Mouse (Mus musculus) C2C12 (cell line): ENCODE measurements around the gene Pomgnt1. TPM values are rescaled to one million over a fixed set of nuclear protein-coding genes. Genes with fewer than 3 reads are reported as not detected.
A peak's percentile ranks its signal among the peaks of the same experiment; 100 is the strongest.

Experiments used
- H3K27me3 ChIP-seq: one replicate; pipeline ENCODE4 v1.6.1; 2011; ENCODE audit not compliant: control insufficient read depth, insufficient read depth, insufficient read length
- H3K36me3 ChIP-seq: one replicate; pipeline ENCODE4 v1.6.1; 2011; ENCODE audit not compliant: control insufficient read depth, insufficient read depth
- H3K4me3 ChIP-seq: one replicate; pipeline ENCODE4 v1.5.1; 2011; ENCODE audit warnings: mild to moderate bottlenecking, control low read depth; ENCODE audit not compliant: poor library complexity, insufficient read depth, severe bottlenecking
- H3K79me2 ChIP-seq: one replicate; pipeline ENCODE4 v1.6.1; 2011; ENCODE audit not compliant: control insufficient read depth, insufficient read depth
- H3K79me3 ChIP-seq: one replicate; pipeline ENCODE4 v1.6.1; 2011; ENCODE audit warnings: low read depth, control low read depth
- H3ac ChIP-seq: one replicate; pipeline ENCODE3; 2011; ENCODE audit warnings: low read depth; ENCODE audit not compliant: control insufficient read depth, insufficient read length
- CEBPB ChIP-seq: IDR thresholded peaks from one replicate; pipeline ENCODE4 v1.6.1; 2011; ENCODE audit warnings: low read depth, mild to moderate bottlenecking, control low read depth, moderate library complexity
- CTCF ChIP-seq: IDR thresholded peaks from one replicate; pipeline ENCODE4 v1.5.1; 2011; ENCODE audit not compliant: control insufficient read depth, insufficient read depth, insufficient read length
- FOSL1 ChIP-seq: IDR thresholded peaks from one replicate; pipeline ENCODE4 v1.8.0; 2011; ENCODE audit warnings: mild to moderate bottlenecking, low read length; ENCODE audit not compliant: poor library complexity, insufficient read depth, severe bottlenecking
- MAX ChIP-seq: IDR thresholded peaks from one replicate; pipeline ENCODE4 v1.6.1; 2011; ENCODE audit warnings: mild to moderate bottlenecking, control low read depth
- MYOD1 ChIP-seq: IDR thresholded peaks from one replicate; pipeline ENCODE4 v1.6.1; 2011; ENCODE audit warnings: low read depth; ENCODE audit not compliant: control insufficient read depth, insufficient read length
- MYOG ChIP-seq: IDR thresholded peaks from one replicate; pipeline ENCODE4 v1.6.1; 2011; ENCODE audit not compliant: control insufficient read depth, insufficient read length; ENCODE audit errors: extremely low read depth
- USF1 ChIP-seq: IDR thresholded peaks from one replicate; pipeline ENCODE4 v1.6.1; 2011; ENCODE audit warnings: low read depth, mild to moderate bottlenecking, control low read depth, moderate library complexity
- polyA plus RNA-seq: library from polyadenylated mRNA; unstranded; fragments of >200 nt; fragmentation: generic; extraction: Trizol; gene quantifications from one replicate; pipeline ENCODE4 v1.2.1, GENCODE M21; 2012; ENCODE audit warnings: missing spikeins

Gene Pomgnt1
- polyA plus RNA-seq, 1 experiment = 60.4 TPM

DNA sequence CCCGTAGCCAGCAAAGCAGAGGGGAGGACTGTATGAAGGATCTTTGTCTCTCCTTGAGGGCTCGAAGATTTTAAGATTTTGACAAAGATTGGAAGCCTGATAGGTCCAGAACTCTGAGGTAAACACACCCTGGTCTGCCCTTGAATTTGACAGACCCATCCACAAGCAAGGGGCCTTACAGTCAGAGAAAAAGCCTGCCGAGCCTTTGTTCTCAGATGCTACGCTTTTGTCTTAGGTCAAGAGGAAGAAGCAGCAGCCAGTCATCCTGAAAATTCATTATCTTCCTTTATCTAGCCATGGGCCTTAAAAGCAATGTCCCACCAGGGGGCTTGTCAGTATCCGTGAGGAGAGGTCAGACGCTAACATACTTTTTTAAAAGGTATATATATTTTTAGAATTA is 4.3 kb downstream of the Pomgnt1 start:
- peaks cover 3% of the 10 kb centered on the region for H3K79me2 ChIP-seq
- H3ac ChIP-seq = no peak overlapping the region
- H3K4me3 ChIP-seq = no peak overlapping the region
- no peaks in the 10 kb centered on the region for H3K79me3 ChIP-seq
- H3K27me3 ChIP-seq = no peaks in the 10 kb centered on the region
- H3K36me3 ChIP-seq = no peaks in the 10 kb centered on the region
- no peak for TF ChIP-seq MAX
- TF ChIP-seq MYOG = no peak
- TF ChIP-seq FOSL1 = no peak

DNA sequence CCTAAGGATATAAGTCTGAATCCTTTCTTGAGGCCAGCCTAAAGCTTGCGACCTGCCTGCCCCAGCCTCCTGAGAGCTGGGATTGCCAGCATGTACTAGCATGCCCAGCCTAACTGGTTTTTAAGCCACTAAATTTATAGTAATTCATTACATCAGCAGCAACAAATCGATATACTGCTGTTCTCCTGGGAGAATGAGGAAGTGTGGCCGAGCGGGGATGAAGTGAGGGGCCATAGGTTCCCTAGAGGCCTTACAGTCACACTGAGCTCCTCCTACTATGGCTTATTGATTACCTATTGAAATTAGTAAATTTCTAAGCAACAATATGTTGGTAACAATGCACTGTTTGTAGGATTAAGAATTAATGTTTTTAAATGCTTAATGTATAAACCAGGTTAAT is 9.5 kb downstream of the Pomgnt1 start:
- H3K79me2 ChIP-seq = no peaks in the 10 kb centered on the region
- TF ChIP-seq MYOG (no peak), FOSL1 (no peak), CTCF (no peak), MYOD1 (no peak), USF1 (no peak), MAX (no peak), CEBPB (no peak)

GRCm38 (mm10) chr4:116134990-116135389 is 11.3 kb downstream of the Pomgnt1 start:
- Histone ChIP-seq H3K27me3 (no peaks in the 10 kb centered on the region), H3ac (no peak overlapping the region), H3K4me3 (no peak overlapping the region), H3K79me3 (no peaks in the 10 kb centered on the region), H3K79me2 (no peaks in the 10 kb centered on the region), H3K36me3 (peaks cover 3% of the 10 kb centered on the region)
- no peak for TF ChIP-seq MAX
- TF ChIP-seq CEBPB = peak; percentile 31

More for the DNA sequence above, 9.5 kb downstream of the Pomgnt1 start:
- H3K4me3 ChIP-seq = no peak overlapping the region
- no peaks in the 10 kb centered on the region for H3K27me3 ChIP-seq
- no peak overlapping the region for H3ac ChIP-seq
- H3K36me3 ChIP-seq = peaks cover 3% of the 10 kb centered on the region
- no peaks in the 10 kb centered on the region for H3K79me3 ChIP-seq

- no peaks in the 10 kb centered on the region for H3K79me3 ChIP-seq
- no peaks in the 10 kb centered on the region for H3K27me3 ChIP-seq
- TF ChIP-seq MYOG = no peak
- TF ChIP-seq CEBPB = no peak
- no peak for TF ChIP-seq USF1
- no peak for TF ChIP-seq MYOD1
- no peak for TF ChIP-seq FOSL1
- no peak for TF ChIP-seq MAX
- no peak for TF ChIP-seq CTCF
- H3K79me2 ChIP-seq = no peaks in the 10 kb centered on the region
- H3K36me3 ChIP-seq = peaks cover 3% of the 10 kb centered on the region
- H3K4me3 ChIP-seq = no peak overlapping the region
- H3ac ChIP-seq = no peak overlapping the region
Measured at GRCm38 (mm10) chr4:116137421-116137996, 13.9 kb downstream of the Pomgnt1 start.

- Histone ChIP-seq H3K4me3 (no peak overlapping the region), H3K27me3 (no peaks in the 10 kb centered on the region), H3K79me2 (no peaks in the 10 kb centered on the region), H3K79me3 (no peaks in the 10 kb centered on the region), H3ac (no peak overlapping the region), H3K36me3 (peaks cover 2% of the 10 kb centered on the region)
- TF ChIP-seq CEBPB (no peak), USF1 (no peak), MAX (no peak), MYOG (no peak), MYOD1 (no peak), FOSL1 (no peak), CTCF (no peak)
Measured at GRCm38 (mm10) chr4:116140801-116141574, 17.3 kb downstream of the Pomgnt1 start.

DNA sequence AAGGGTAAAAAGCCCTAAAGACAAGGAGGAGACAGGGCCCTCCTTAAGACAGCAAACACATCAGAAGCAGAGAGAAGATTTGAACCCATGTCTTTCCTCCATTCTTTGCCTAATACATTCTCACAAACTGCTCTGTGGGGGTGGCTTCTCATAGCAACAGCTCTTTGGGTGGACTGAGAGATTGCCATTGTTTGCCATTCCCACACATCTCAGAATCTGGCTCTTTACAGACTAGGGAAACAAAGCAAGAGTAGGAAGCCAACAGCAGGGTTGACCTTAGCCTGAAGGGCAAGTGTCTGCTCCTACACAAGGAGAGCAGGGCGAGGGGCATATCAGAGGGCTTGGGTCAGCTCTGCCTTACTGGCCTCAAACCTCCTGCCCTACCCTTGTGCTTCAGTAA is 18.1 kb downstream of the Pomgnt1 start:
- Histone ChIP-seq H3K4me3 (no peak overlapping the region), H3K79me2 (no peaks in the 10 kb centered on the region), H3ac (no peak overlapping the region), H3K36me3 (no peaks in the 10 kb centered on the region), H3K79me3 (no peaks in the 10 kb centered on the region), H3K27me3 (no peaks in the 10 kb centered on the region)
- TF ChIP-seq CEBPB (no peak), USF1 (no peak), MYOD1 (no peak), CTCF (no peak), MAX (no peak), MYOG (no peak), FOSL1 (no peak)
